Comparison of ENCODE assay signal across 9 mouse cellular contexts in genomic region chr9:62286967-62287632, GRCm38 (mm10). TPM values are rescaled to one million over a fixed set of nuclear protein-coding genes. Genes with fewer than 3 reads are reported as not detected.
DNase-seq lines count a peak whose midpoint lies in the region; ATAC-seq and TF ChIP-seq lines count a peak whose summit lies in the region.
"Had no signal": no experiment of that assay in that cellular context is flagged by ENCODE, and none has a peak within 500 bp of the region (broad histone marks: within the 10 kb centered on the region; RNA-seq: fewer than 3 reads in every experiment).

No protein-coding gene starts in this region.

- H3K9me3 ChIP-seq in liver, embryonic 12.5 days (replicated peaks), result no peaks in the 10 kb centered on the region
- no peaks in the 10 kb centered on the region for H3K9me3 ChIP-seq in limb, embryonic 11.5 days (ENCODE audit: control insufficient read depth, low read length)
- H3K9me3 ChIP-seq: heart, embryonic 13.5 days had no signal

- no peak overlapping the region for H3K9ac ChIP-seq in liver, embryonic 12.5 days
- H3K9ac ChIP-seq in limb, embryonic 11.5 days (ENCODE audit: low read length), result no peak overlapping the region
- H3K9ac ChIP-seq: heart, embryonic 13.5 days had no signal

- peak; percentile 94 for TF ChIP-seq CTCF in cortical plate, adult 2 months (IDR thresholded peaks at IDR 0.05; ENCODE audit: extremely low read depth, insufficient read depth, low read length)

- 44% methylated on average over 4 of the region's 4 CpGs for WGBS in liver, embryonic 12.5 days (ENCODE audit: insufficient replicate concordance)
- 51% methylated on average over 4 of the region's 4 CpGs for WGBS in limb, embryonic 11.5 days

- no peak overlapping the region for H3K4me2 ChIP-seq in liver, embryonic 12.5 days
- H3K4me2 ChIP-seq in limb, embryonic 11.5 days (ENCODE audit: low read depth, severe bottlenecking), result no peak overlapping the region
- H3K4me2 ChIP-seq: heart, embryonic 13.5 days had no signal

- no peak overlapping the region for H3K4me3 ChIP-seq in liver, embryonic 12.5 days
- no peak overlapping the region for H3K4me3 ChIP-seq in cortical plate, adult 2 months (ENCODE audit: insufficient read depth, low read length)
- no peak overlapping the region for H3K4me3 ChIP-seq in limb, embryonic 11.5 days (ENCODE audit: low read depth, low read length)
- H3K4me3 ChIP-seq: heart, embryonic 13.5 days had no signal

- no peaks in the 10 kb centered on the region for H3K27me3 ChIP-seq in liver, embryonic 12.5 days (replicated peaks)
- H3K27me3 ChIP-seq in limb, embryonic 11.5 days (ENCODE audit: control insufficient read depth, insufficient read depth, low read length), result no peaks in the 10 kb centered on the region

- no peak for TF ChIP-seq POLR2A in cortical plate, adult 2 months (IDR thresholded peaks at IDR 0.05; ENCODE audit: extremely low read depth, insufficient read depth, low read length)

- DNase-seq in liver, result peak; percentile 67
- peak; percentile 84 for DNase-seq in adipocyte (ENCODE audit: low spot score)
- peak; percentile 52 for DNase-seq in hindlimb bud, embryonic 11.5 days (ENCODE audit: extremely low spot score, low read depth, low spot score)
- DNase-seq in limb, embryonic 11.5 days (ENCODE audit: low spot score), result peak; percentile 88
- DNase-seq in retina, postnatal 1 day, result peak; percentile 88
- peak; percentile 54 to 66 for DNase-seq in urinary bladder, postnatal 36 days (ENCODE audit: low spot score in 2 of 2)

- no peaks in the 10 kb centered on the region for H3K4me1 ChIP-seq in liver, embryonic 12.5 days
- H3K4me1 ChIP-seq in cortical plate, adult 2 months (ENCODE audit: control insufficient read depth, insufficient read depth, low read length), result peaks cover 6% of the 10 kb centered on the region; the same call in 1 of the 2 replicates
- no peaks in the 10 kb centered on the region for H3K4me1 ChIP-seq in limb, embryonic 11.5 days (ENCODE audit: control insufficient read depth, insufficient read depth, low read length)
- H3K4me1 ChIP-seq: heart, embryonic 13.5 days had no signal

- no peak for ATAC-seq in liver, embryonic 12.5 days
- ATAC-seq in limb, embryonic 11.5 days (ENCODE audit: insufficient number of reproducible peaks, low FRiP score, low TSS enrichment, low read depth), result no peak

- H3K27ac ChIP-seq in liver, embryonic 12.5 days, result no peak overlapping the region
- no peak overlapping the region for H3K27ac ChIP-seq in cortical plate, adult 2 months (ENCODE audit: insufficient read depth, low read length)
- no peak overlapping the region for H3K27ac ChIP-seq in limb, embryonic 11.5 days (replicated peaks; ENCODE audit: low read depth, low read length)
- H3K27ac ChIP-seq: heart, embryonic 13.5 days had no signal

- no peaks in the 10 kb centered on the region for H3K36me3 ChIP-seq in liver, embryonic 12.5 days
- H3K36me3 ChIP-seq in limb, embryonic 11.5 days (ENCODE audit: control insufficient read depth, insufficient read depth, low read length), result no peaks in the 10 kb centered on the region
- H3K36me3 ChIP-seq: heart, embryonic 13.5 days had no signal

RNA-seq across cellular contexts. Expression of gene Spesp1, which starts 5.1 kb away (rescaled TPM):
- not detected in 2 replicates for polyA plus RNA-seq in liver, embryonic 12.5 days (2016; fragmentation: Nextera tagmentation; extraction: Ambion mirVana)
- not detected in 2 replicates for polyA plus RNA-seq in cortical plate, adult 2 months (2012; rRNA removed)
- not detected in 2 replicates for polyA plus RNA-seq in limb, embryonic 11.5 days (2014; fragmentation: Nextera tagmentation; extraction: Ambion mirVana)
- polyA plus RNA-seq: heart, embryonic 13.5 days had no signal

RNA-seq across cellular contexts. Expression of gene Anp32a, which starts 54.0 kb away (rescaled TPM):
- polyA plus RNA-seq in liver, embryonic 12.5 days (2016; fragmentation: Nextera tagmentation; extraction: Ambion mirVana), result 112 and 122 TPM in 2 replicates
- polyA plus RNA-seq in cortical plate, adult 2 months (2012; rRNA removed), result 344 and 411 TPM in 2 replicates
- 209 and 223 TPM in 2 replicates for polyA plus RNA-seq in limb, embryonic 11.5 days (2014; fragmentation: Nextera tagmentation; extraction: Ambion mirVana)
